Mouse (Mus musculus): ENCODE data around the gene Irak4. TPM values are rescaled to one million over a fixed set of nuclear protein-coding genes. Genes with fewer than 3 reads are reported as not detected.

Gene Irak4
- polyA plus RNA-seq, 1 experiment from 2014 or later = 6.9 TPM

DNA sequence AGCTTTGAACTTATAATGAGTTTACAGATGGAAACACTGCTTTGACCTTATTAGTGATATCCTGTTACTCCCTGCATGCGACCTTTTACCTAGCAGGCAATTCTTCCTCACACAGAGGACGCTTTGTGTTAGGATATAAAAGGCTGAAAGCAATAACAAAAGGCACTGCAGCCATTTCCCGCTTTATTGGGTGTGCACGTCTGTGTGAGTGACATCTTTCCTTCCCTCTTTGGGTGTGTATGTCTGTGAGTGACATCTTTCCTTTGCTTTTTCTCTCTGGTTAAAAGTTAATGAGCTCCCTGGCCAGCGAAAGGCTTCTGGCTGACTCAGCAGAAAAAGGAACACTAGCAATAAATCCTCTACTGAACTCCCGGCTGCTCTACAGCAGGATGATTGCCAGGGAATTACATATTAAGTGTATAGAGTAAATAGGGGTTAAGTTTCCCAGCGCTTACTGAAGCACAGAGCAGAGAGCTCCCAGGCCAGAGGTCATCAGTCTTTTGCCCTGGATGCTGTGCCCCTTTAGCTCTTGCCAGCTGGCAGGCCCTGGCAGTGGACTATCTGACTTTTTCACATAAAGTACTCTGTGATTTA lies 38.7 kb downstream of the Irak4 start:
- ATAC-seq (ENCODE audit: insufficient read depth) = no peak
- WGBS = 67% methylated on average over 7 of the region's 7 CpGs
- no peak overlapping the region for H3K9ac ChIP-seq
- DNase-seq = no peak
- no peak overlapping the region for H3K4me2 ChIP-seq
- H3K4me1 ChIP-seq (ENCODE audit: insufficient read depth) = no peaks in the 10 kb centered on the region
- H3K9me3 ChIP-seq (ENCODE audit: low read depth, low read length) = no peaks in the 10 kb centered on the region
- no peak overlapping the region for H3K4me3 ChIP-seq (ENCODE audit: low read depth, low read length)
- H3K27ac ChIP-seq (ENCODE audit: low read depth) = no peak overlapping the region
- no peaks in the 10 kb centered on the region for H3K27me3 ChIP-seq (ENCODE audit: insufficient read depth, low read length)
- TF ChIP-seq CTCF (IDR thresholded peaks at IDR 0.05; ENCODE audit: low read depth) = no peak
- peaks cover 80% of the 10 kb centered on the region for H3K36me3 ChIP-seq (ENCODE audit: insufficient read depth)

DNA sequence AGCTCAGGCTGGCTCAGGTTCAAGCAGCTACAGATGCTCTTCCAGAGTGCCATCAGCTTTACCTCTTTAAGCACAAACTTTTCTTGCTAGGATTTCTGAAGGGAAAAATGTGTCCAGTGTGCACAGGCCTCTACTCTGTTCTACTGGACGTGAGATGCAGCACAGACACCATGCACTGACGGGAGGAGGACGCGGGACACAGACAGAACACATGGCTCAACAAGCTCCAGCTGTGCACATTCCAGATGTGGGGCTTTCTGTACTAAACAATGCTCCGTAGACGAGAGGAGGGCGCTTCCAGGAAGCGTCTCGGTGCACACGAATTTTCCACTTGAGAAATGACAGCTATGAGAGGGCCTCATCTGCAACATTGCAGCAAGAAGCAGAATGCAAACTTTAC lies 39.7 kb downstream of the Irak4 start:
- no peaks in the 10 kb centered on the region for H3K4me1 ChIP-seq (ENCODE audit: insufficient read depth)
- no peak for ATAC-seq (ENCODE audit: insufficient read depth)
- H3K36me3 ChIP-seq (ENCODE audit: insufficient read depth) = peaks cover 79% of the 10 kb centered on the region
- TF ChIP-seq CTCF (IDR thresholded peaks at IDR 0.05; ENCODE audit: low read depth) = no peak
- no peaks in the 10 kb centered on the region for H3K9me3 ChIP-seq (ENCODE audit: low read depth, low read length)
- H3K27ac ChIP-seq (ENCODE audit: low read depth) = no peak overlapping the region
- H3K4me2 ChIP-seq = no peak overlapping the region
- DNase-seq = no peak
- no peak overlapping the region for H3K9ac ChIP-seq
- H3K4me3 ChIP-seq (ENCODE audit: low read depth, low read length) = no peak overlapping the region
- no peaks in the 10 kb centered on the region for H3K27me3 ChIP-seq (ENCODE audit: insufficient read depth, low read length)
- 77% methylated on average over 10 of the region's 10 CpGs for WGBS

DNA sequence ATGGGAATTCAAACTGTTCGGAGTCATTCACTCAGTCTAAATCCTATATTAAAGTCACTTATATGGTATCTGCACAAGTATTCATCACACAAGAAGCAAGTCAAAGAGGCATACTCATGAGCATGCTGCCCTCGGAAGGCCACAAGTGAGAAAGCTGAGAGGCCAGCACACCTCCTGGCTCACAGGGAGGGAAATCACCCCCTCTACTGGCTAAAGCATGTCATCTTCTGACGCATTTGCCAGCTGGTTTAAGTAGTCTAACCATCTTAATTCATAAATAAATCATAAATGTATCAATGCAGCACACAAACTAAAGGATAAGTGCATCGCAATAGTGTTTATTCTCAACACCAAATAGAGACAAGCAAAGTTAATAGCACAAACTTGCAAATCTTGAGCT lies 41.3 kb downstream of the Irak4 start:
- peaks cover 67% of the 10 kb centered on the region for H3K36me3 ChIP-seq (ENCODE audit: insufficient read depth)
- no peak overlapping the region for H3K9ac ChIP-seq
- DNase-seq (no peak), ATAC-seq (ENCODE audit: insufficient read depth) (no peak)
- no peak overlapping the region for H3K4me3 ChIP-seq (ENCODE audit: low read depth, low read length)
- no peak overlapping the region for H3K4me2 ChIP-seq
- no peaks in the 10 kb centered on the region for H3K27me3 ChIP-seq (ENCODE audit: insufficient read depth, low read length)
- H3K9me3 ChIP-seq (ENCODE audit: low read depth, low read length) = no peaks in the 10 kb centered on the region
- WGBS = 81% methylated on average over 4 of the region's 4 CpGs
- no peaks in the 10 kb centered on the region for H3K4me1 ChIP-seq (ENCODE audit: insufficient read depth)
- H3K27ac ChIP-seq (ENCODE audit: low read depth) = no peak overlapping the region
- TF ChIP-seq CTCF (IDR thresholded peaks at IDR 0.05; ENCODE audit: low read depth) = 0 out of 2 replicates have a peak, but pooled peaks have one; percentile 13

DNA sequence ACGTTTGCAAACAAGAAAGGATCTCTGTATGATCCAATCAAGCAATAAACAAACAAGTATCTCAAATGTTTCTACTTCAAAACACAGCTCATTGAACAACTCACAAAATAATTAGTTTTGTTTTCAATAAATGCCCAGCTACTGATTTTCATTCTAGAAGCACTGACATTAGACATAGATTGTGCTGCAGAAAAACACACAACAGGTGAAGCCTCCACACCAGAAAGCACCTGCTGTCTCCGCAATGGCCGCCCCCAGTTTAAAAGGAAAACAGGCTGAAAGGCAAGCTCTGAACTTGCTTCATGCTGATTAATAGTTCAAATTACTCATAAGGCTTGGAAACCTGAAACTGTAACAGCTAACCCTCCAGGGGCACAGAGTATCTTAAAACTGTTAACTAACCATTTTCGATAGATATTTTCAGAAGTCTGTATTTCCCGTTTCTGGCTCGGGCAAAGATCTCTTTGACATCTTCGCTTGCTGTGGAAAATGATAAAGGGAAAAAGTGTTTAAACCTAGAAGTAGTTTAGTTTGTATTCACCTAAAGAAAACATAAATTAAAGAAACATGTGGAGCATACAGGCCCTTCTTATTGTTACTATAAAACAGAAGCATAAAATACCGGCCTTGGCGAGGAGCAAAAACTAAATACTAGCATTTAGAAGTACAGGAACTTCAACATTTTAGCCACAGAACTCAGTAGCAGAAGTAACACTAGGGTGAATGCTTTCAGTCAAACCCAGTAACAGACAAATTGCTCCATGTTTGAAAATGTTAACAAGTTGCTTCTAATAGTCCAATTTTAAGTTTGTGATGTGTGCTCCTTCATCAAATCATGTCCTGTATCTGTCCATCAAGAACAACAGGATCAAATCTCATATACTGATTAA lies 44.6 kb downstream of the Irak4 start:
- ATAC-seq (ENCODE audit: insufficient read depth) (no peak), DNase-seq (no peak)
- 83% methylated on average over 9 of the region's 9 CpGs for WGBS
- Histone ChIP-seq H3K9ac (0 out of 2 replicates have a peak overlapping the region, but pooled peaks have one; percentile 2), H3K36me3 (ENCODE audit: insufficient read depth) (peaks cover 35% of the 10 kb centered on the region), H3K4me1 (ENCODE audit: insufficient read depth) (no peaks in the 10 kb centered on the region), H3K4me2 (peak overlapping the region; percentile 72), H3K4me3 (ENCODE audit: low read depth, low read length) (peak overlapping the region; percentile 95), H3K9me3 (ENCODE audit: low read depth, low read length) (no peaks in the 10 kb centered on the region), H3K27ac (ENCODE audit: low read depth) (no peak overlapping the region), H3K27me3 (ENCODE audit: insufficient read depth, low read length) (no peaks in the 10 kb centered on the region)
- no peak for TF ChIP-seq CTCF (IDR thresholded peaks at IDR 0.05; ENCODE audit: low read depth)

DNA sequence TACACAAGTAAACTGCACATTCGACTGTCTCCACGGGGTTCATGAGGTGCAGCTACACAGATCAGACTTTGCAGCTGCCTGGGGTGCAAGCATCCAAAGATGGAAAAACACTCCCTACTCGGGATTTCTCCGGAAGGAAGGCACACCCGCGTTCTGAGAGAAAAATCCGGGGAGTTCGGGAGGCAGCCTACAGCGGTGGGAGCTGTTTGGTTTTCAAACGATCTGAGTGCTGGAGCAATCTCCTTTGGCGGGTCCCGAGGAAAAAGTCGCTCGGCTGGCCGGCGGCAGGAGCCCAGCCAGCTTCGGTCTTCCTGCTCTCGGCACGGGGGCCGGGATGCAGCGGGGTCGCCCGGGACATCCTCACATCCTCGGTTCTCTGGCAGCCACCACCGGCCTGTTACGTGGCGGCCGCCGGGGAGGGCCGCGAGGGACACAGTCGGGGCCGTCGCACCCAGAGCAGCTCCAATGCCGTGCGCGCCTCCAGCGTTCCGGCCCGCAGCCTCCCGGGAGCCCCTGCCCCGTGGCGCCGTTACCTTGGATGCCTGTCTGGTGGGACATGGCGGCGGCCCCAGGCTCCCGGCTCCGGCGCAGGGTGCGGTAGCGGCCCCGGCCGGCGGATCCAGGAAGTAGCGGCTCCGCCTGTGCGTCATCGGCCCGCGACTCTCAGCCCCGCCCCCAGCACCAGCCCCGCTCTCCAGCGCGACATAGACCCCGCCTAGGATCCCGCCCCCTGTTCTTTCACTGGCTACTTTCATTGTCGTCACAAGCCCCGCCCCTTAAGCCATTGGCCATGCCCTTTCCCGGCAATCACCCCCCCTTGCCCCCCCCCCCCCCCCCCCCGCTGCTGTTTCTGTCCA lies 46.0 kb downstream of the Irak4 start, which contains the start of gene Twf1:
Twf1 (minus strand) TSS at position 671 of the 857 bp plus-strand sequence.
- WGBS = under 1% methylated on average over 69 of the region's 70 CpGs
- peak within 1 kb of the TSS; percentile 72 for H3K4me2 ChIP-seq
- H3K4me1 ChIP-seq (ENCODE audit: insufficient read depth) = no peaks in the 10 kb centered on the region
- no peaks in the 10 kb centered on the region for H3K27me3 ChIP-seq (ENCODE audit: insufficient read depth, low read length)
- H3K9ac ChIP-seq = peak within 1 kb of the TSS; percentile 94
- peak; percentile 100 for ATAC-seq (ENCODE audit: insufficient read depth)
- DNase-seq = peak; percentile 99
- peaks cover 21% of the 10 kb centered on the region for H3K36me3 ChIP-seq (ENCODE audit: insufficient read depth)
- H3K27ac ChIP-seq (ENCODE audit: low read depth) = peak within 1 kb of the TSS; percentile 83
- no peaks in the 10 kb centered on the region for H3K9me3 ChIP-seq (ENCODE audit: low read depth, low read length)
- no peak for TF ChIP-seq CTCF (IDR thresholded peaks at IDR 0.05; ENCODE audit: low read depth)
- H3K4me3 ChIP-seq (ENCODE audit: low read depth, low read length) = peak within 1 kb of the TSS; percentile 95

DNA sequence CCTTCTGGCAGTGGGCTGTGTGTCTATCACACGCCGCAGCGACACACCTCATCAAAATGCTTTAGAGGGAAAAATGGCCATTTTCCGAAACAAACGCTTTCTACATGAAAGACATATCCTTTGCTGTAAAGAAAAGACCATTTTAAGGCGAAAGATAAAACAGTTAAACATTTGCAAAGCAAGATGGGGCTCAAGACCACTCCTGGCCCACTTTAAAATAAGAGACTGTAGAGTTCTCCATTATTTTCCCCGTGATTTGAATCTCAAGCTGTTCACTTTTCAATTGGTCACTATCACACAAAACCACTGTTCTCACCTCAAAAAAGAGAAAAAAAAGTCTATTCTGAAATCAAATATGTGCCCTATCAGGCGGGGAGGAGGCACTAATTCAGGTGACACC lies 46.6 kb downstream of the Irak4 start:
- TF ChIP-seq CTCF (IDR thresholded peaks at IDR 0.05; ENCODE audit: low read depth) = no peak
- H3K9ac ChIP-seq = no peak overlapping the region; the same call in 1 of the 2 replicates
- H3K9me3 ChIP-seq (ENCODE audit: low read depth, low read length) = no peaks in the 10 kb centered on the region
- ATAC-seq (ENCODE audit: insufficient read depth) (peak; percentile 36; the same call in 1 of the 2 replicates), DNase-seq (no peak)
- H3K27ac ChIP-seq (ENCODE audit: low read depth) = no peak overlapping the region
- H3K4me3 ChIP-seq (ENCODE audit: low read depth, low read length) = peak overlapping the region; percentile 95
- peaks cover 16% of the 10 kb centered on the region for H3K36me3 ChIP-seq (ENCODE audit: insufficient read depth)
- no peaks in the 10 kb centered on the region for H3K27me3 ChIP-seq (ENCODE audit: insufficient read depth, low read length)
- H3K4me2 ChIP-seq = peak overlapping the region; percentile 58
- H3K4me1 ChIP-seq (ENCODE audit: insufficient read depth) = no peaks in the 10 kb centered on the region
- 10% methylated on average over 8 of the region's 8 CpGs for WGBS
